Mouse (Mus musculus) lung, embryonic 16.5 days (tissue): ENCODE data around the gene Bank1. TPM values are rescaled to one million over a fixed set of nuclear protein-coding genes. Genes with fewer than 3 reads are reported as not detected.

Experiments
- ATAC-seq: fragments of 200-750 bp; cut with Nextera tagmentation; 2 replicates; pipeline ENCODE4 v1.8.0; 2017; ENCODE audit warnings: low read depth, mild to moderate bottlenecking, moderate library complexity
- H3K27ac ChIP-seq: fragments of 300-500 bp; sonication (generic); 2 replicates; pipeline ENCODE4 v1.5.1; 2014; ENCODE audit warnings: mild to moderate bottlenecking, control low read depth, low read length
- H3K27me3 ChIP-seq: fragments of 300-500 bp; sonication (generic); 2 replicates; pipeline ENCODE4 v1.6.1; 2014; ENCODE audit warnings: low read depth, low read length, mixed read lengths; ENCODE audit not compliant: control insufficient read depth, insufficient read depth
- H3K36me3 ChIP-seq: fragments of 300-500 bp; sonication (generic); 2 replicates; pipeline ENCODE4 v1.6.1; 2014; ENCODE audit warnings: low read length; ENCODE audit not compliant: control insufficient read depth, insufficient read depth
- H3K4me1 ChIP-seq: fragments of 300-500 bp; sonication (generic); replicated peaks from 2 replicates; pipeline ENCODE4 v1.6.1; 2014; ENCODE audit warnings: low read length, mixed read lengths; ENCODE audit not compliant: control insufficient read depth, insufficient read depth
- H3K4me2 ChIP-seq: fragments of 300-500 bp; sonication (generic); 2 replicates; pipeline ENCODE4 v1.6.1; 2014; ENCODE audit warnings: low read depth, low read length, control low read depth
- H3K4me3 ChIP-seq: fragments of 300-500 bp; sonication (generic); 2 replicates; pipeline ENCODE4 v1.5.1; 2014; ENCODE audit warnings: mild to moderate bottlenecking, low read length, control low read depth
- H3K9ac ChIP-seq: fragments of 300-500 bp; sonication (generic); 2 replicates; pipeline ENCODE4 v1.6.1; 2014; ENCODE audit warnings: low read length, control low read depth
- H3K9me3 ChIP-seq: fragments of 300-500 bp; sonication (generic); 2 replicates; pipeline ENCODE4 v1.6.1; 2016; ENCODE audit warnings: low read length; ENCODE audit not compliant: control insufficient read depth
- WGBS: fragments of 180-500 bp; shearing (Covaris S2); extraction: QIAGEN DNeasy Blood & Tissue Kit; methylation state at CpG from one replicate; pipeline ENCODE4 v1.1.7; 2014; 5-methylcytosine and 5-hydroxymethylcytosine counted together
- polyA plus RNA-seq: library from polyadenylated mRNA; unstranded; fragments of >200 nt; fragmentation: Nextera tagmentation; extraction: Ambion mirVana; gene quantifications from 2 replicates; pipeline ENCODE4 v1.2.1, GENCODE M21; 2015

Bank1 gene
- polyA plus RNA-seq, 1 experiment from 2014 or later, result 0.45 TPM

- ATAC-seq, result no peak
- 81% methylated on average over 3 of the region's 3 CpGs for WGBS
- H3K27ac ChIP-seq, result no peak overlapping the region
- H3K4me2 ChIP-seq, result no peak overlapping the region
- no peaks in the 10 kb centered on the region for H3K9me3 ChIP-seq
- H3K36me3 ChIP-seq, result no peaks in the 10 kb centered on the region
- no peaks in the 10 kb centered on the region for H3K27me3 ChIP-seq
- H3K4me1 ChIP-seq, result no peaks in the 10 kb centered on the region
- no peak overlapping the region for H3K9ac ChIP-seq
- no peak overlapping the region for H3K4me3 ChIP-seq
Measured at GRCm38 (mm10) chr3:136230602-136231151, 95.2 kb downstream of the Bank1 start.

GRCm38 (mm10) chr3:136189661-136190228 is 136.1 kb downstream of the Bank1 start:
- 82% methylated on average over 1 of the region's 1 CpGs for WGBS
- H3K9ac ChIP-seq, result no peak overlapping the region
- no peak for ATAC-seq

GRCm38 (mm10) chr3:136186548-136187113 is 139.2 kb downstream of the Bank1 start:
- Histone ChIP-seq H3K9me3 (no peaks in the 10 kb centered on the region), H3K27me3 (no peaks in the 10 kb centered on the region), H3K4me2 (no peak overlapping the region), H3K4me1 (no peaks in the 10 kb centered on the region), H3K9ac (no peak overlapping the region), H3K36me3 (no peaks in the 10 kb centered on the region), H3K27ac (no peak overlapping the region), H3K4me3 (no peak overlapping the region)
- ATAC-seq, result no peak
- 84% methylated on average over 3 of the region's 3 CpGs for WGBS

More at GRCm38 (mm10) chr3:136189661-136190228, 136.1 kb downstream of the Bank1 start:
- Histone ChIP-seq H3K4me3 (no peak overlapping the region), H3K9me3 (no peaks in the 10 kb centered on the region), H3K36me3 (no peaks in the 10 kb centered on the region), H3K27ac (no peak overlapping the region), H3K4me1 (no peaks in the 10 kb centered on the region), H3K27me3 (no peaks in the 10 kb centered on the region), H3K4me2 (no peak overlapping the region)

- Histone ChIP-seq H3K36me3 (no peaks in the 10 kb centered on the region), H3K9ac (no peak overlapping the region), H3K27me3 (no peaks in the 10 kb centered on the region), H3K9me3 (no peaks in the 10 kb centered on the region), H3K27ac (no peak overlapping the region), H3K4me1 (no peaks in the 10 kb centered on the region), H3K4me3 (no peak overlapping the region), H3K4me2 (no peak overlapping the region)
- no peak for ATAC-seq
Measured at GRCm38 (mm10) chr3:136171631-136172030, 154.2 kb downstream of the Bank1 start.

GRCm38 (mm10) chr3:136168071-136168470 is 157.8 kb downstream of the Bank1 start:
- H3K27me3 ChIP-seq, result no peaks in the 10 kb centered on the region
- H3K4me3 ChIP-seq, result no peak overlapping the region
- H3K4me1 ChIP-seq, result no peaks in the 10 kb centered on the region
- no peaks in the 10 kb centered on the region for H3K36me3 ChIP-seq
- H3K9ac ChIP-seq, result no peak overlapping the region
- no peak overlapping the region for H3K4me2 ChIP-seq
- no peak overlapping the region for H3K27ac ChIP-seq
- 65% methylated on average over 4 of the region's 4 CpGs for WGBS
- no peaks in the 10 kb centered on the region for H3K9me3 ChIP-seq
- ATAC-seq, result no peak

- Histone ChIP-seq H3K9me3 (no peaks in the 10 kb centered on the region), H3K36me3 (no peaks in the 10 kb centered on the region), H3K4me2 (no peak overlapping the region), H3K27me3 (no peaks in the 10 kb centered on the region), H3K27ac (no peak overlapping the region), H3K4me1 (no peaks in the 10 kb centered on the region), H3K4me3 (no peak overlapping the region), H3K9ac (no peak overlapping the region)
- ATAC-seq, result no peak
- WGBS, result 68% methylated on average over 4 of the region's 4 CpGs
Measured at GRCm38 (mm10) chr3:136166671-136167070, 159.2 kb downstream of the Bank1 start.

- no peak for ATAC-seq
- H3K4me3 ChIP-seq, result no peak overlapping the region
- no peak overlapping the region for H3K27ac ChIP-seq
- H3K9ac ChIP-seq, result no peak overlapping the region
- no peaks in the 10 kb centered on the region for H3K27me3 ChIP-seq
- WGBS, result 70% methylated on average over 2 of the region's 2 CpGs
- H3K36me3 ChIP-seq, result no peaks in the 10 kb centered on the region
- H3K9me3 ChIP-seq, result no peaks in the 10 kb centered on the region
- no peaks in the 10 kb centered on the region for H3K4me1 ChIP-seq
- no peak overlapping the region for H3K4me2 ChIP-seq
Measured at GRCm38 (mm10) chr3:136166033-136166361, 159.9 kb downstream of the Bank1 start.

- H3K36me3 ChIP-seq, result no peaks in the 10 kb centered on the region
- no peak for ATAC-seq
- H3K27ac ChIP-seq, result no peak overlapping the region
- H3K27me3 ChIP-seq, result no peaks in the 10 kb centered on the region
- H3K4me2 ChIP-seq, result no peak overlapping the region
- no peak overlapping the region for H3K9ac ChIP-seq
- H3K4me1 ChIP-seq, result no peaks in the 10 kb centered on the region
- 70% methylated on average over 7 of the region's 7 CpGs for WGBS
- no peaks in the 10 kb centered on the region for H3K9me3 ChIP-seq
- no peak overlapping the region for H3K4me3 ChIP-seq
Measured at GRCm38 (mm10) chr3:136165167-136166032, 160.5 kb downstream of the Bank1 start.

- Histone ChIP-seq H3K9me3 (no peaks in the 10 kb centered on the region), H3K27me3 (no peaks in the 10 kb centered on the region), H3K27ac (no peak overlapping the region), H3K4me3 (no peak overlapping the region), H3K36me3 (no peaks in the 10 kb centered on the region), H3K4me1 (no peaks in the 10 kb centered on the region), H3K4me2 (no peak overlapping the region), H3K9ac (no peak overlapping the region)
- ATAC-seq, result no peak
- 77% methylated on average over 2 of the region's 2 CpGs for WGBS
Measured at GRCm38 (mm10) chr3:136158059-136158458, 167.8 kb downstream of the Bank1 start.
